In the genomic region with DNA sequence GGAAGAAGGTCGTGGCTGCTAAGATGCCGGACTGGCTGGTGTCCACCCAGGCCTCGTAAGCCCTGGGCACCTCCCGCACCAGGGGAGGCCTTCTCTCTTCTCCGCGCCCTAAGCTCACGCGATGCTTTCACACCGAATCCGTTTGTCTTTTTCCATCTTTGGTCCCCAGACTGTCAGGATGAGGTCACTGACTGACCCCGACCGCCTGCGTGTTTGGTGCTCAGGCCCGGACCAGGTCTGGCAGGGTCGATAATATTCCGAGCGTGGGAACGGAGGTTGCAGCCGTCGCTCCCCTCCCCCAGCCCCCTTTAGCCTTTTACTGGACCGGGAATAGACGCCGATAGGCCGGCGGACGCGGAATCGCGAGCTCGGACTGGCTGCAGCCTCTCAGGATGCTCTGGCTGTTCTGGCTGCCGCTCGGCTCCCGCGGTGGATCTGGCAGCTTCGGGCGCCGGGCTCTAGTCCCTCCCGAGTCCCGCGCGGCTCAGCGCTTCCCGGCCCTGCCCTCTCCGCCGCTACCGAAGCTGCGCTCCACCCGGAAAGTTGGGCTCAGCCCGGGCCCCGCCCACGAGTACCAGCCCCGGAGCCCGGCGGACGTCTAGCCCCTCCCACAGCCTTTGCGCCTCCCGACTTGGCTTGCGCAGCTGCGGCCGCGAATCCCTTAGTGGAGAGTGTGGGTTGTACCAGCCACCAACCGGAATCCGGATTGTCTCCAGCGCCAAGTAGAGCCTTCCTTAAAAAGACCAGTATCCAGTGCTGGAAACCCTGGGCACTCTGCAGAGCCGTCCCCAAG, we compare ENCODE assay signal across 8 mouse cellular contexts. TPM values are rescaled to one million over a fixed set of nuclear protein-coding genes. Genes with fewer than 3 reads are reported as not detected.
A peak's percentile ranks its signal among the peaks of the same experiment; 100 is the strongest.
DNase-seq lines count a peak whose midpoint lies in the region; ATAC-seq lines count a peak whose summit lies in the region.

No protein-coding gene starts in this region.

- peak overlapping the region; percentile 66 for H3K27ac ChIP-seq in hindbrain, embryonic 12.5 days

- peak; percentile 89 for ATAC-seq in hindbrain, embryonic 12.5 days (ENCODE audit: low FRiP score)

- H3K9ac ChIP-seq in hindbrain, embryonic 12.5 days, result peak overlapping the region; percentile 75

- H3K27me3 ChIP-seq in hindbrain, embryonic 12.5 days, result peaks cover 11% of the 10 kb centered on the region

- under 1% methylated on average over 64 of the region's 65 CpGs for WGBS in hindbrain, embryonic 12.5 days

- no peaks in the 10 kb centered on the region for H3K9me3 ChIP-seq in hindbrain, embryonic 12.5 days (replicated peaks)

- peaks cover 38% of the 10 kb centered on the region for H3K4me1 ChIP-seq in hindbrain, embryonic 12.5 days

- peak; percentile 84 for DNase-seq in R1 (ENCODE audit: low read depth, low spot score)
- DNase-seq in cerebellum, postnatal 14 days, result peak; percentile 90 to 92
- DNase-seq in frontal cortex, postnatal 14 days (ENCODE audit: low spot score in 2 of 2), result peak; percentile 89 to 93
- peak; percentile 78 to 84 for DNase-seq in layer of hippocampus, postnatal 25 days (ENCODE audit: extremely low spot score in 1 of 2, low spot score in 1 of 2)
- peak; percentile 95 for DNase-seq in lung, postnatal 14 days
- peak; percentile 92 for DNase-seq in ovary, postnatal 36 days (ENCODE audit: low spot score)
- DNase-seq in thymus, postnatal 14 days, result peak; percentile 90

- H3K4me2 ChIP-seq in hindbrain, embryonic 12.5 days (replicated peaks), result peak overlapping the region; percentile 71

- H3K36me3 ChIP-seq in hindbrain, embryonic 12.5 days, result no peaks in the 10 kb centered on the region

- H3K4me3 ChIP-seq in hindbrain, embryonic 12.5 days, result peak overlapping the region; percentile 63

RNA-seq across cellular contexts. Expression of a gene that starts 1.0 kb away (rescaled TPM):
- polyA plus RNA-seq in hindbrain, embryonic 12.5 days (2016; fragmentation: Nextera tagmentation; extraction: Ambion mirVana), result 7.6 and 7.9 TPM in 2 replicates
- 10 to 100 TPM; 16.8 to 18.0 TPM for total RNA-seq in layer of hippocampus, postnatal 25 days (2021)

RNA-seq across cellular contexts. Expression of a gene that starts 18.4 kb away (rescaled TPM):
- polyA plus RNA-seq in hindbrain, embryonic 12.5 days (2016; fragmentation: Nextera tagmentation; extraction: Ambion mirVana), result 34.1 and 35.3 TPM in 2 replicates
- 10 to 100 TPM; 19.0 to 19.2 TPM for total RNA-seq in layer of hippocampus, postnatal 25 days (2021)

RNA-seq across cellular contexts. Expression of a gene that starts 18.5 kb away (rescaled TPM):
- polyA plus RNA-seq in hindbrain, embryonic 12.5 days (2016; fragmentation: Nextera tagmentation; extraction: Ambion mirVana), result 27.7 and 29.1 TPM in 2 replicates
- 10 to 100 TPM; 26.1 to 26.4 TPM for total RNA-seq in layer of hippocampus, postnatal 25 days (2021)

RNA-seq across cellular contexts. Expression of a gene that starts 18.6 kb away (rescaled TPM):
- polyA plus RNA-seq in hindbrain, embryonic 12.5 days (2016; fragmentation: Nextera tagmentation; extraction: Ambion mirVana), result 0.72 and 0.82 TPM in 2 replicates
- total RNA-seq in layer of hippocampus, postnatal 25 days (2021), result under 1 TPM; 0.62 to 0.63 TPM

RNA-seq across cellular contexts. Expression of a gene that starts 49.8 kb away (rescaled TPM):
- 7.0 and 8.8 TPM in 2 replicates for polyA plus RNA-seq in hindbrain, embryonic 12.5 days (2016; fragmentation: Nextera tagmentation; extraction: Ambion mirVana)
- 10 to 100 TPM; 76.4 to 77.6 TPM for total RNA-seq in layer of hippocampus, postnatal 25 days (2021)

Comparison
In these comparisons a context has a peak if more than half of its experiments do, and no peak if none do; other contexts are left out.
1. Peak in every context shown above with its lines: DNase-seq, ATAC-seq, H3K4me3 ChIP-seq and H3K27ac ChIP-seq.